Mouse (Mus musculus) limb, embryonic 11.5 days (tissue): ENCODE measurements around the gene Comt. TPM values are rescaled to one million over a fixed set of nuclear protein-coding genes. Genes with fewer than 3 reads are reported as not detected.

Source experiments
- ATAC-seq: fragments of 200-750 bp; cut with Nextera tagmentation; 2 replicates; pipeline ENCODE4 v1.8.0; 2017; ENCODE audit warnings: low read depth; ENCODE audit not compliant: insufficient number of reproducible peaks, low FRiP score, low TSS enrichment
- DNase-seq: peaks from one replicate; pipeline ENCODE4 v3.0.0-alpha.2; 2015; ENCODE audit warnings: low spot score
- H3K27ac ChIP-seq: fragments of 300-500 bp; sonication (generic); replicated peaks from 2 replicates; pipeline ENCODE4 v1.5.1; 2014; ENCODE audit warnings: low read depth, mild to moderate bottlenecking, low read length
- H3K27me3 ChIP-seq: fragments of 300-500 bp; sonication (generic); 2 replicates; pipeline ENCODE4 v1.6.1; 2014; ENCODE audit warnings: mild to moderate bottlenecking, low read length, mixed read lengths; ENCODE audit not compliant: control insufficient read depth, insufficient read depth
- H3K36me3 ChIP-seq: fragments of 300-500 bp; sonication (generic); 2 replicates; pipeline ENCODE4 v1.6.1; 2014; ENCODE audit warnings: mild to moderate bottlenecking, low read length, moderate library complexity, mixed read lengths; ENCODE audit not compliant: control insufficient read depth, insufficient read depth
- H3K4me1 ChIP-seq: fragments of 300-500 bp; sonication (generic); 2 replicates; pipeline ENCODE4 v1.6.1; 2014; ENCODE audit warnings: low read length, mixed read lengths; ENCODE audit not compliant: control insufficient read depth, insufficient read depth
- H3K4me2 ChIP-seq: fragments of 300-500 bp; sonication (generic); 2 replicates; pipeline ENCODE4 v1.6.1; 2014; ENCODE audit warnings: low read depth, mild to moderate bottlenecking, moderate library complexity; ENCODE audit not compliant: severe bottlenecking
- H3K4me3 ChIP-seq: fragments of 300-500 bp; sonication (generic); 2 replicates; pipeline ENCODE4 v1.5.1; 2014; ENCODE audit warnings: low read depth, low read length
- H3K9ac ChIP-seq: fragments of 300-500 bp; sonication (generic); 2 replicates; pipeline ENCODE4 v1.6.1; 2014; ENCODE audit warnings: mild to moderate bottlenecking, low read length
- H3K9me3 ChIP-seq: fragments of 300-500 bp; sonication (generic); 2 replicates; pipeline ENCODE4 v1.6.1; 2016; ENCODE audit warnings: low read length; ENCODE audit not compliant: control insufficient read depth
- WGBS: fragments of 180-500 bp; shearing (Covaris S2); extraction: QIAGEN DNeasy Blood & Tissue Kit; methylation state at CpG from one replicate; pipeline ENCODE4 v1.1.7; 2014; 5-methylcytosine and 5-hydroxymethylcytosine counted together
- polyA plus RNA-seq: library from polyadenylated mRNA; unstranded; fragments of >200 nt; fragmentation: Nextera tagmentation; extraction: Ambion mirVana; gene quantifications from 2 replicates; pipeline ENCODE4 v1.2.1, GENCODE M21; 2014

The Comt gene
- polyA plus RNA-seq = 55.4 and 64.2 TPM in 2 replicates

DNA sequence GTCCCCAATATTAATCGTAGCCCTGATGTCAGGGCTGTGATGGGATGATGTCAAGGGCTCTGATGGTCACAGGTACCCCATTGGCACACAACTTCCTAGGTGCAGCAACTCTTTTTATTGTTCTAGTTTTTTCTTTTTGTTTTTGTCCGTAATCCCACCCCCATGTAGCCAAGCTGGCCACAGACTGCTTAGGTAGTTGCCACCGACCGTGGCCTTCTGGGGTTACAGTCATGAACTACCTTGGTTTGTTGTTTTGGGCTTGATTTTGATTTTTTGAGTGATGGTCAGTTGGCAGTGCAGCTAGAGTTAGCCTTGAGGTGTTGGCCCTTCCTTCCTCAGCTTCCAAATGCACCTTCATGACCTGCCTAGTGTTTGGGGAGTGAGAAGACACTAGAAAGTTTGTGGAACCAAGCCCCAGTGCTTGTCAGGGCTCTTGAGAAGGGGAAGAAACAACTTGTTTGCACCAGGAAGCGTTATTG lies at the start of gene Comt:
Gene Comt, minus strand, starts transcription at position 51 of the 479 bp plus-strand sequence.
- Histone ChIP-seq H3K36me3 (peaks cover 6% of the 10 kb centered on the region), H3K27me3 (no peaks in the 10 kb centered on the region), H3K9ac (peak within 1 kb of the TSS; percentile 81), H3K9me3 (no peaks in the 10 kb centered on the region), H3K4me3 (peak within 1 kb of the TSS; percentile 84), H3K4me2 (peak within 1 kb of the TSS; percentile 65), H3K4me1 (peaks cover 15% of the 10 kb centered on the region), H3K27ac (0 out of 2 replicates have a peak within 1 kb of the TSS, but pooled peaks have one; percentile 21)
- WGBS = 63% methylated on average over 5 of the region's 5 CpGs
- DNase-seq = no peak
- no peak; the same call in 1 of the 2 replicates for ATAC-seq

DNA sequence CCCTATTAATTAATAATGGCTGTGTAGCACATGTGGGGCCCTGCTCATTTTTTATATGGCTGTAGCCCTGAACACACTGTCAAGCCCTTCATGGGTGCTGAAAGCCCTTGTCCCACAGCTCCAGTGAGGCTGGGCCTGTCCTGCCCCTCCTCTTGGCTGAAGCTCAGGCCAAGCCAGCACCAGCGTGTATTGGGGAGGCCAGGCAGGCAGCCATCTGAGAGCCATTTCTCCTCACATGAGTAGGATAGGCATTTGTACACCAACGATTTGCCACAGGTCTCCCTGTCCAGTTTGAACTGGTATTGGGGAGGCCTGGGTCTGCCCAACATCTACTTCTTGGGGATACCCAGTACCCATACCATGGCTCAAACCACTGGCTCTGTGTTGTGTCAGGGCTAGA lies 47.4 kb upstream of the Comt start:
- Histone ChIP-seq H3K4me1 (peaks cover 3% of the 10 kb centered on the region; the same call in 1 of the 2 replicates), H3K9me3 (no peaks in the 10 kb centered on the region), H3K27me3 (no peaks in the 10 kb centered on the region), H3K4me3 (no peak overlapping the region), H3K4me2 (no peak overlapping the region), H3K27ac (no peak overlapping the region), H3K36me3 (peaks cover under 1% of the 10 kb centered on the region; the same call in 1 of the 2 replicates), H3K9ac (no peak overlapping the region)
- no peak for DNase-seq
- no peak for ATAC-seq
- WGBS = 81% methylated on average over 2 of the region's 2 CpGs

DNA sequence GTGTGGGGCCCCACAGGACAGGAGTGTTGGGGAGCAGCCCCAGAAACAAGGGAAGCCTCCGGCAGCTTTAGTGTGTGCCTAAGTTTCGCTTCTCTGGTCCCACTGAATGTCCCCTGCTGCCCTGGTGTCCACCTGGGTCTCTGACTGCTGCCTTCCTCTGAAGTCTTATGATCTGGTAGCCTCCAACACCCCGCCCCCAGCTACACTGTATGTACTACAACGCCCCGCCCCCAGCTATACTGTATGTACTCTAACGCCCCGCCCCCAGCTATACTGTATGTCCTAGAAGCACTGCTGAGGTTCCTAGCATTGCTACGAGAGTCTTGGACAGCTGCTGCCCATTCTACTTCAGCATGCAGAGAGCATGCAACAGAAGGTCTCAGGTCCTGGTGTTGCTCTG lies 46.3 kb upstream of the Comt start:
- Histone ChIP-seq H3K4me1 (peaks cover 3% of the 10 kb centered on the region; the same call in 1 of the 2 replicates), H3K4me2 (no peak overlapping the region), H3K9me3 (no peaks in the 10 kb centered on the region), H3K36me3 (peaks cover 3% of the 10 kb centered on the region; the same call in 1 of the 2 replicates), H3K27ac (no peak overlapping the region), H3K4me3 (no peak overlapping the region), H3K27me3 (no peaks in the 10 kb centered on the region), H3K9ac (no peak overlapping the region)
- WGBS = 96% methylated on average over 8 of the region's 8 CpGs
- ATAC-seq (no peak), DNase-seq (no peak)

DNA sequence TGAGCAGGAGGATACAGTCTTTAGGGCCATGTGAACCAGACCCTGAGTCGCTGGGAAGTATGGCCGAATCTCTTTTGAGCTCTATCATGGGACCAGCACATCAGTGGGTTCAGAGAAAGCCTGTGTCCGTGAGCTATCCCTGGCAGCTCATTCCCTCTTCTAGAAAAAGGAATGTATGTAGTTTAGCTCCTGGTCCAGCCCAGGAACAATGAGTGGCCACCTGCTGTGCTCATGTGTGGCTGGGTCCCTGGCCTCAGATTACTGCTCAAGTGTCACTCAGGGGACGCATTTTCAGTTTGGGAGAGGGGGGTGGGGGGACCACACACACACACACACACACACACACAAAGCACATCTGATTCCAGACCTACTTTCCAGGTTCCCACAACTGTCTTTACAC lies 45.8 kb upstream of the Comt start:
- Histone ChIP-seq H3K36me3 (peaks cover 3% of the 10 kb centered on the region; the same call in 1 of the 2 replicates), H3K27me3 (no peaks in the 10 kb centered on the region), H3K9ac (no peak overlapping the region), H3K9me3 (no peaks in the 10 kb centered on the region), H3K27ac (no peak overlapping the region), H3K4me3 (no peak overlapping the region), H3K4me1 (peaks cover 3% of the 10 kb centered on the region; the same call in 1 of the 2 replicates), H3K4me2 (no peak overlapping the region)
- 73% methylated on average over 4 of the region's 4 CpGs for WGBS
- DNase-seq = no peak
- no peak for ATAC-seq

DNA sequence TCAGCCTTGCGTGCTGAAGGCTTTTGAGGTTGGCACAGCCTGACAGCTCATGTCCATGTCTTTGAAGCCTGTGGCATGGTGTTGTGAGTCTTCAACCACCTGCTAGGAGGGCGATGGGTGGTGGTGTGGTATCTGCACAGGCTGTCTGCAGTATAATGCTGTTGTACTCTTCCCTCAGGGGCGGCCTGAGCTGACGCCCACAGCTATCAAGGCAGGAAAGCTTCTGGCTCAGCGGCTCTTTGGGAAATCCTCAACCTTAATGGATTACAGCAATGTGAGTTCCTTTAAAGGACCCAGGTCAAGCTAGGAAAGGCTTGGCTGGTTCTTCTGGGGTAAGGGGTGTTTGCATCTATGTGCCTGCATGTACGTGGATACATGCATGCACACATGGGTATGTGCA lies 45.3 kb upstream of the Comt start:
- Histone ChIP-seq H3K36me3 (peaks cover 3% of the 10 kb centered on the region; the same call in 1 of the 2 replicates), H3K4me2 (no peak overlapping the region), H3K27me3 (no peaks in the 10 kb centered on the region), H3K9ac (no peak overlapping the region), H3K9me3 (no peaks in the 10 kb centered on the region), H3K27ac (no peak overlapping the region), H3K4me1 (peaks cover 3% of the 10 kb centered on the region; the same call in 1 of the 2 replicates), H3K4me3 (no peak overlapping the region)
- ATAC-seq (no peak), DNase-seq (no peak)
- WGBS = 87% methylated on average over 6 of the region's 6 CpGs

DNA sequence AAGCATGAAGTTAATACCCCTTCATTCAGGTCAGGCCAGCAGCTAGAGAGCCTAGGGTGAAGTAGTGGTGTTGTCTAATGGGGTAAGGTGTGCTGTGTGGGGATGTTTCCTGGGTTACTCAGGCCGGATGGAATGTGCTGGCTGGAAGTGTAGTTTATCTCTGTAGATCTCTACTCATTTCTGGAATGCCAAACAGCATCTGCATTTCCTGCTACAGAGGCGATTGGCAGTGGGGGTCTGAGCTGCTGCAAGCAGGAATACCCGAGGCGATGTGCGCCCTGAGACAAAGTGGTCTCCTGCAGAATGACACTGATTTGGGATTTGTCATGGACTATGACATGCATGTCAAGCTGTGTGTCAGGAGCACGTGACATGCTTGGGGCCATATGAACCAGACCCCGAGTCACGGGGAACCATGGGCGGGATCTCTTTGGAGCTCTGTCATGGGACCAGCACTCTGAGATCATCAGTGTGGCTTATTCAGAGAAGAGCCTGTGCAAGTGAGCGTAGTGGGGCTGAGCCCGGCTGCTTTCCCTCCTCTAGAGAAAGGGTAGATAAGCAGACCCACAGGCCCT lies 44.8 kb upstream of the Comt start:
- Histone ChIP-seq H3K9me3 (no peaks in the 10 kb centered on the region), H3K9ac (no peak overlapping the region), H3K4me2 (no peak overlapping the region), H3K27ac (no peak overlapping the region), H3K36me3 (peaks cover 3% of the 10 kb centered on the region; the same call in 1 of the 2 replicates), H3K4me1 (peaks cover 3% of the 10 kb centered on the region; the same call in 1 of the 2 replicates), H3K27me3 (no peaks in the 10 kb centered on the region), H3K4me3 (no peak overlapping the region)
- WGBS = 80% methylated on average over 11 of the region's 11 CpGs
- DNase-seq (no peak), ATAC-seq (no peak)

DNA sequence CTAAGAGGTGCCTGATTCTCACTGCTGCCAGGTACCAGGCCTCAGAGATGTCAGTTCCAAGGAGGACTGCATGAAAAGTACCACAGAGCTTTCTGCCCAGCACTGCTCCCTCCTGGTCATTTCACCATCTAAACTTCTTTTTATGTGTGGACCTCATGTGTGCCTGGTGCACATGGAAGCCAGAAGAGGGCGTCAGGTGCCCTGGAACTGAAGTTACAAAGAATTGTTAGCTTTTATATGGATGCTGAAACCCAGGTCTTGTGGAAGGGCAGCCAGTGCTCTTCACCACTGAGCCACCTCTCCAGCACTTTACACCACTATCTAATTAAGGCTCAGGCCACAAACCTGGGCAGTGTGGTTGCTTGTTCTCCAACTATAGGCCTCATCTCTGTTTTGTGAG lies 44.2 kb upstream of the Comt start:
- H3K4me3 ChIP-seq = no peak overlapping the region
- peaks cover 3% of the 10 kb centered on the region; the same call in 1 of the 2 replicates for H3K36me3 ChIP-seq
- no peak overlapping the region for H3K9ac ChIP-seq
- H3K27me3 ChIP-seq = no peaks in the 10 kb centered on the region
- no peak overlapping the region for H3K4me2 ChIP-seq
- H3K27ac ChIP-seq = no peak overlapping the region
- DNase-seq (no peak), ATAC-seq (no peak)
- H3K4me1 ChIP-seq = peaks cover 3% of the 10 kb centered on the region; the same call in 1 of the 2 replicates
- WGBS = 41% methylated on average over 1 of the region's 1 CpGs
- no peaks in the 10 kb centered on the region for H3K9me3 ChIP-seq

DNA sequence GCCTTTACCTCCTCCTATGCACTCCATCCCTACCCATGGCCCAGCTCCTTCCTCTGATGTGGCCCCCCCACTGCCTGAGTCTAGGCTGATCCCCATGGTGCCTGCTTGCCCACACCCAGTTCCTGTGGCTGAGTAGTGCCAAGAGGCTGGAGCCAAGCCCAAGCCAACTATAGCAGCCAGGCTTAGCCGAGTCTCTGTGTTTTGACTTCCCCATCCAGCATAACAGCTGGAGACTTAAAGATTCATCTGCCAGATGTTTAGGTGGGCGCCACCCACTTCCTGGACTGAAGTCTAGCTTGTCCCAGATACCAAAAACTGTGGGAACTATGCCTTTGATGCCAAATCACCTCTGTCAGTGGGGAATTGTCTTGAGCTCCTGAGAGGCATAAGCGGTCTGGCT lies 37.6 kb upstream of the Comt start:
- Histone ChIP-seq H3K4me1 (peaks cover 8% of the 10 kb centered on the region), H3K9ac (no peak overlapping the region), H3K27ac (no peak overlapping the region), H3K36me3 (peaks cover 7% of the 10 kb centered on the region; the same call in 1 of the 2 replicates), H3K4me3 (no peak overlapping the region), H3K4me2 (no peak overlapping the region), H3K9me3 (no peaks in the 10 kb centered on the region), H3K27me3 (no peaks in the 10 kb centered on the region)
- DNase-seq (no peak), ATAC-seq (no peak)
- 68% methylated on average over 3 of the region's 3 CpGs for WGBS
